Mouse (Mus musculus) testis, adult 2 months (tissue): Measurements from ENCODE around the gene Vmn1r193. TPM values are rescaled to one million over a fixed set of nuclear protein-coding genes. Genes with fewer than 3 reads are reported as not detected.
"Not testable (repeated sequence)": the region's sequence is repeated elsewhere in the genome, so short reads cannot be mapped to it uniquely, and the experiment has no call there.

Experiments used
- H3K27ac ChIP-seq: fragments of 200-500 bp; 2 replicates; pipeline ENCODE4 v1.5.1; 2012; ENCODE audit warnings: low read depth, low read length; ENCODE audit not compliant: control insufficient read depth, insufficient read depth
- H3K27me3 ChIP-seq: fragments of 200-500 bp; 2 replicates; pipeline ENCODE4 v1.6.1; 2012; ENCODE audit warnings: mild to moderate bottlenecking, low read length, moderate library complexity; ENCODE audit not compliant: control insufficient read depth, insufficient read depth
- H3K36me3 ChIP-seq: fragments of 200-500 bp; 2 replicates; pipeline ENCODE4 v1.6.1; 2012; ENCODE audit warnings: mild to moderate bottlenecking, low read length; ENCODE audit not compliant: control insufficient read depth, insufficient read depth
- H3K4me1 ChIP-seq: fragments of 200-500 bp; 2 replicates; pipeline ENCODE4 v1.6.1; 2012; ENCODE audit warnings: low read length; ENCODE audit not compliant: control insufficient read depth, insufficient read depth
- H3K4me3 ChIP-seq: fragments of 200-500 bp; 2 replicates; pipeline ENCODE4 v1.5.1; 2012; ENCODE audit warnings: low read depth, mild to moderate bottlenecking, low read length, moderate library complexity, mixed read lengths; ENCODE audit not compliant: control insufficient read depth
- CTCF ChIP-seq: fragments of 200-500 bp; IDR thresholded peaks from 2 replicates; pipeline ENCODE4 v1.5.1; 2012; ENCODE audit warnings: low read depth, mild to moderate bottlenecking, inconsistent platforms, low read length, moderate library complexity; ENCODE audit not compliant: control insufficient read depth, insufficient read depth, insufficient replicate concordance
- POLR2A ChIP-seq: fragments of 200-500 bp; IDR thresholded peaks from 2 replicates; pipeline ENCODE4 v1.6.1; 2012; ENCODE audit warnings: low read depth, mild to moderate bottlenecking, inconsistent platforms, low read length, moderate library complexity; ENCODE audit not compliant: control insufficient read depth
- polyA plus RNA-seq: library from polyadenylated mRNA; depleted of rRNA; stranded (reverse); fragments of >200 nt; gene quantifications from 2 replicates; pipeline ENCODE4 v1.2.3, GENCODE M21; 2012; rRNA removed

Vmn1r193 gene
- not detected in 2 replicates for polyA plus RNA-seq

- not testable (repeated sequence) for H3K27me3 ChIP-seq, H3K4me1 ChIP-seq, H3K4me3 ChIP-seq, H3K27ac ChIP-seq, H3K36me3 ChIP-seq
Observed at GRCm38 (mm10) chr13:22223060-22223459, at the start of gene Vmn1r193. Vmn1r193 (minus strand) TSS chr13:22223160.

- no peak for TF ChIP-seq POLR2A
- TF ChIP-seq CTCF = no peak
- Histone ChIP-seq H3K27me3 (no peaks in the 10 kb centered on the region), H3K27ac (no peak overlapping the region), H3K4me3 (no peak overlapping the region), H3K4me1 (no peaks in the 10 kb centered on the region), H3K36me3 (no peaks in the 10 kb centered on the region)
Observed at GRCm38 (mm10) chr13:22271721-22272120, 48.8 kb upstream of the Vmn1r193 start.

GRCm38 (mm10) chr13:22270222-22270621, 47.3 kb upstream of the Vmn1r193 start, which contains the start of gene Vmn1r195:
Vmn1r195 (plus strand) TSS chr13:22270522.
- H3K27ac ChIP-seq, H3K4me1 ChIP-seq, H3K4me3 ChIP-seq, H3K36me3 ChIP-seq, H3K27me3 ChIP-seq: not testable (repeated sequence)

GRCm38 (mm10) chr13:22243915-22244314, 21.0 kb upstream of the Vmn1r193 start, which contains the start of gene Vmn1r194:
Vmn1r194 (plus strand) TSS chr13:22244215.
- TF ChIP-seq POLR2A (no peak), CTCF (no peak)
- H3K4me3 ChIP-seq = no peak within 1 kb of the TSS

GRCm38 (mm10) chr13:22192756-22193155, 30.2 kb downstream of the Vmn1r193 start:
- H3K4me3 ChIP-seq, H3K4me1 ChIP-seq, H3K27ac ChIP-seq, H3K36me3 ChIP-seq, H3K27me3 ChIP-seq: not testable (repeated sequence)

More at GRCm38 (mm10) chr13:22243915-22244314, 21.0 kb upstream of the Vmn1r193 start, which contains the start of gene Vmn1r194:
- H3K27ac ChIP-seq = no peak within 1 kb of the TSS
- H3K4me1 ChIP-seq = no peaks in the 10 kb centered on the region
- H3K36me3 ChIP-seq = no peaks in the 10 kb centered on the region
- no peaks in the 10 kb centered on the region for H3K27me3 ChIP-seq

GRCm38 (mm10) chr13:22191041-22191440, 31.9 kb downstream of the Vmn1r193 start, which contains the start of gene Vmn1r192:
Vmn1r192 (minus strand) TSS chr13:22191141.
- Histone ChIP-seq H3K27ac (no peak within 1 kb of the TSS), H3K27me3 (no peaks in the 10 kb centered on the region), H3K4me1 (no peaks in the 10 kb centered on the region), H3K4me3 (no peak within 1 kb of the TSS), H3K36me3 (no peaks in the 10 kb centered on the region)
- no peak for TF ChIP-seq CTCF
- no peak for TF ChIP-seq POLR2A

GRCm38 (mm10) chr13:22190385-22190784, 32.6 kb downstream of the Vmn1r193 start:
- no peak overlapping the region for H3K27ac ChIP-seq
- TF ChIP-seq POLR2A (no peak), CTCF (no peak)
- H3K27me3 ChIP-seq = no peaks in the 10 kb centered on the region
- no peaks in the 10 kb centered on the region for H3K36me3 ChIP-seq
- H3K4me3 ChIP-seq = no peak overlapping the region
- no peaks in the 10 kb centered on the region for H3K4me1 ChIP-seq

- no peak overlapping the region for H3K4me3 ChIP-seq
- no peaks in the 10 kb centered on the region for H3K27me3 ChIP-seq
- H3K27ac ChIP-seq = no peak overlapping the region
- TF ChIP-seq CTCF = no peak
- TF ChIP-seq POLR2A = no peak
- H3K36me3 ChIP-seq = no peaks in the 10 kb centered on the region
- H3K4me1 ChIP-seq = no peaks in the 10 kb centered on the region
Observed at GRCm38 (mm10) chr13:22189313-22189712, 33.6 kb downstream of the Vmn1r193 start.
